Mouse (Mus musculus): ENCODE data around the gene Flii.

Flii gene

DNA sequence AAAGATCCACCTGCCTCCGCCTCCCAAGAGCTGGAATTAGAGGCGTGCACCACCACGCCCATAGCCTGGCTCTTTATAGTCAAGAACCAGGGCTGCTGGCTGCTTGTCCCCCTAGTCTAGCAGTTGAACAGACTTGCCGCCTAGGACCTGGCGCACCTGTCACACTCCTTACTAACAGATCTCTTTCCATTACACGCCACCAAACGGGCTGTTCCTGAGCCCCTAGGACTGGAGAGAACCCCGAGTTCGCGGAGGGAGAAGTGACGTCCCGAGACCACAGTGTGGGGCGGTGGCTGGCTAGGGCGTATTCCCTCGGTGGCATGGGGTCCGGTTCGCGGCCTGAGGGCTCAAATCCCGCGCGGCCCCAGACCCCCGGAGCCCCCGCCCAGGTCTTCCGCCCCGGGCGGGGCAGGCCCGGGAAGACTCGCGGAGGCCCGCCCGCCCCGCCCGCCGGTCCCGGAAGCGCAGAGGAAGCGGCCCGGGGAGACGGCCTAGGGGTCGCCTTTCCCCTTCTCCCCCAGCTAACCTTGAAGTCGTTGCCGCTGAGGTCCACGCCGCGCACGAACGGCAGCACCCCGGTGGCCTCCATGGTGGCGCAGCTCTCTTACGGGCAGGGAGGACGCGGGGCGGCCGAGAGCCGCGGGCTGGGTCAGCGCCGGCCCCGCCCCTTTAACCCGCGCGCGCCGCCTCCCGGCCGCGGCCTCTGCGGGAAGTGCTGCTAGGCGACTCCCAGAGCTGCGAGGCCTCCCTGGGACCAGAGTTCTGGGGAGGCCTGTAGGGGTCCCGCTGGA lies at the start of gene Flii:
Flii (minus strand) TSS at position 663 of the 791 bp plus-strand sequence.
- DNase-seq (ENCODE audit: low spot score) = peak; percentile 85

GRCm38 (mm10) chr11:60776107-60776828 lies 49.2 kb upstream of the Flii start:
- DNase-seq (ENCODE audit: low spot score) = no peak

GRCm38 (mm10) chr11:60775578-60775977 lies 48.5 kb upstream of the Flii start:
- no peak for DNase-seq (ENCODE audit: low spot score)

GRCm38 (mm10) chr11:60774841-60775240 lies 47.8 kb upstream of the Flii start:
- no peak for DNase-seq (ENCODE audit: low spot score)

DNA sequence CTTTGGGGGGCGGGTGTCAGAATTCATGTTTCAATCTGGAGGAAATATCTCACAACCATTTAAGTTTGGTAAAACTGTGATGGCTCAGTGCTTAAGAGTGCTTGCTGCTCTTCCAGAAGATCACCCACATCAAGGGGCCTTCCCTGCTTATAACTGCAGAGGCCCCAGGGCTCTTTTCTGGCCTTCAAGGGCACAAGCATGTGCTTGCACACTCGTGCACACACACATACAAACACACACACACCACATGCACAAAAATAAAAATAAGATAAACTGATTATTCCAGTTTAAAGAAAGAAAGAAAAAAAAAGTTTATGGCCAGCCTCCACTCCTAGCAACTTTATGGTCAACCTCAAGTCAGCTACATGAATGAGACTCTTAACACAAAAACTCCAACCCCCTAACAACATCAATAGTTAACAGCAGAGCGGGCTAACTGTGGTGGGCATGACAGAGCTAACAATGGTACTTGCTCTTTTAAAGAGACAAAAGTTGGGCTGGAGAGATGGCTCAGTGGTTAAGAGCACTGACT lies 47.2 kb upstream of the Flii start:
- no peak for DNase-seq (ENCODE audit: low spot score)

GRCm38 (mm10) chr11:60772161-60772560 lies 45.1 kb upstream of the Flii start:
- DNase-seq (ENCODE audit: low spot score) = no peak

DNA sequence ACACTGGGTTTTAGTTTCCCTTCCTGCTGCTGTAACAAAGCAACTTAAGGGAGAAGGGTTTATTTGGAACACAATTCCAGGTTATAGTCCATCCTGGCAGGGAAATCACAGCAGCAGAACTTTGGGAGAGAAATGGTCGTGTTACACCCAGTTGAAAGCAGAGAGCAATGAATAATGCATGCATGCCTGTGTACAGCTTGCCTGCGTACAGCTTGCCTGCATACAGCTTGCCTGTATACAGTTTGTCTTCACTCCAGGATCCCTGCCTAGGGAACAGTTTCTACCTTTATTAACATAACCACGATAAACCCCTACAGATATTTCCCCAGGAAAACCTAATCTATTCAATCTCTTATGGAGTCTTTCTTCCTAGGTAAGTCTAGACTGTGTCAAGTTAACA lies 43.7 kb upstream of the Flii start:
- no peak for DNase-seq (ENCODE audit: low spot score)

- no peak for DNase-seq (ENCODE audit: low spot score)
Observed at GRCm38 (mm10) chr11:60769322-60769721, 42.3 kb upstream of the Flii start.

- no peak for DNase-seq (ENCODE audit: low spot score)
Observed at GRCm38 (mm10) chr11:60766969-60767368, 39.9 kb upstream of the Flii start.

GRCm38 (mm10) chr11:60761681-60762080 lies 34.6 kb upstream of the Flii start:
- no peak for DNase-seq (ENCODE audit: low spot score)

DNA sequence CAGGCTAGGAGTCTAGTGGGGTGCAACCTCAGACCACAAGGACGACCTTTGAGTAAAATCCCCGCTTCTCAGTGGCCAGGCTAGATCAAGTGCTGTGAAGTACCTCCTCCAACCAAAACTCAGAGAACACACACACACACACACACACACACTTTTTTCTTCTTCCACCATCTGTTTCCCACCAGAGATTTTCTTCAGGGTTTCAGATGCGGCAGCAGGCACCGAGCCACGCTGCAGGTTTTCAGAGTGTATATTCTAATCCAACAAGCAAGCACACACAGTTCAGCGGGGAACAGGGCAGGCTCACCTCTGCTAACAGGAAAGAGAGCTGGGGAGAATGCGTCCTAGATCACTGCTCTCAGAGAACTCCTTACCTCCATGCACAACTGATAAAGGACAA lies 28.5 kb upstream of the Flii start:
- DNase-seq (ENCODE audit: low spot score) = no peak

- no peak for DNase-seq (ENCODE audit: low spot score)
Observed at GRCm38 (mm10) chr11:60740321-60740720, 13.3 kb upstream of the Flii start.

DNA sequence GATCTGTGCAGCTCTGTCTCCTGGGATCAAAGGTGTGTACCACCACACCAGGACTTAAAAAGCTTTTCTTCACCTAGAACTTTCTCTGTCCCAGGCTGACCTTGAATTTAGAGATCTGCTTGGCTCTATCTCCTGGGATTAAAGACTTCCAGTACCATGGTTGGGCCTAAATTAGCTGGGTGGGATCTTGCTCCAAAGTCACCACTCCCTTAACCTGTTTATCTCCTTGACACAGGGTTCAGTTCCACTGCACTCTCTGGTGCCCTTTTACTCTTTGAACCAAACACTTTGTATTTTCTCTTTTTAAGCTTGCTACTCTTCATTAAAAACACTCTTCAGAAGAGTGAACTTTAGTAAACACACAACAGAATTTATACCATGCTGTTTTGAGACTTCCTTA lies 10.4 kb upstream of the Flii start:
- DNase-seq (ENCODE audit: low spot score) = no peak

- no peak for DNase-seq (ENCODE audit: low spot score)
Observed at GRCm38 (mm10) chr11:60736491-60736890, 9.4 kb upstream of the Flii start.

DNA sequence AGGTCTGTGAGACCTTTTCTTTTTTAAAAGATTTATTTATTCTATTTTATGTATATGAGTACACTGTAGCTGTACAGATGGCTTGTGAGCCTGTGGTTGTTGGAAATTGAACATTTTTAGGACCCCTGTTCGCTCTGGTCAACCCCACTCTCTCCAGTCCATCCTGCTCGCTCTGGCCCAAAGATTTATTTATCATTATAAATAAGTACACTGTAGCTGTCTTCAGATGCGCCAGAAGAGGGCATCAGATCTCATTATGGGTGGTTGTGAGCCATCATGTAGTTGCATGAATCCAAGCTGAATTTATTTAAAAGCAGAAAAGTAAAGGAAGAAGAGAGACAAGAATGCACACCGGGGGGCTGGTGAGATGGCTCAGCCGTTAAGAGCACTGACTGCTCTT lies 8.1 kb upstream of the Flii start:
- DNase-seq (ENCODE audit: low spot score) = no peak

DNA sequence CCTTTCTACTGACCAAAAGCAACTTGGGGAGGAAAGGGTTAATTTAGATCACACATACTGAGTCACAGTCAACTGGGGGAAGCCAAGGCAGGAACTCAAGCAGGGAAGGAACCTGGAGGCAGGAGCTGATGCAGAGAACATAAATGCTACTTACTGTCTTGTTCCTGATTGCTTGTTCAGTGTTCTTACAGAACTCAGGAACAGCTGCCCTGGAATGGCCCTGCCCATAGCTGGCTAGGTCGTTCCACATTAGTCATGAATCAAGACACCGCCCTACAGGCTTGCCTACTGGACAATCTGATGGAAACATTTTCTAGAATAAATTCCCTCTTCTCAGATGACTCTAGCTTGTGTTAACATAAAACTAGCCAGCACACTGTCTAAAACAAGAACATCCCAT lies 7.1 kb upstream of the Flii start:
- DNase-seq (ENCODE audit: low spot score) = no peak

GRCm38 (mm10) chr11:60731251-60731650 lies 4.2 kb upstream of the Flii start:
- DNase-seq (ENCODE audit: low spot score) = no peak

DNA sequence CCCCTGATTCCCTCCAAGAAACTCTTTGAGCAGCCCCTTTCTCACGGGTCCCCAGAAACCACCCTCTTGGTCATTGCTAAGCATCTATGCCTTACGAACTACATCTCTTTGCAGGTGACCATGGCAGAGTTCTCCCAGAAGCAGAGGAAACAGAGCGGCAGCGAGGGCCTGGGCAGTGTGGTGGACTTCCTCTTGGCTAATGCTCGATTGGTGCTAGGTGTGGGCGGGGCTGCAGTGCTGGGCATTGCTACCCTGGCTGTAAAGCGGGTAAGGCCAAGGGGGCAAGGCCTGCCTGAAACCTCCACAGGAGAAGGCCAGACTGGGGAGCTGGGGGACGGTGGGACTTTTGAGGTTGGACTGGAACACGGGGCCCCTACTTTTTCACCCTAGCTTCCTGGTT lies 3.1 kb upstream of the Flii start:
- no peak for DNase-seq (ENCODE audit: low spot score)

- DNase-seq (ENCODE audit: low spot score) = no peak
Observed at GRCm38 (mm10) chr11:60729217-60729641, 2.2 kb upstream of the Flii start.

DNA sequence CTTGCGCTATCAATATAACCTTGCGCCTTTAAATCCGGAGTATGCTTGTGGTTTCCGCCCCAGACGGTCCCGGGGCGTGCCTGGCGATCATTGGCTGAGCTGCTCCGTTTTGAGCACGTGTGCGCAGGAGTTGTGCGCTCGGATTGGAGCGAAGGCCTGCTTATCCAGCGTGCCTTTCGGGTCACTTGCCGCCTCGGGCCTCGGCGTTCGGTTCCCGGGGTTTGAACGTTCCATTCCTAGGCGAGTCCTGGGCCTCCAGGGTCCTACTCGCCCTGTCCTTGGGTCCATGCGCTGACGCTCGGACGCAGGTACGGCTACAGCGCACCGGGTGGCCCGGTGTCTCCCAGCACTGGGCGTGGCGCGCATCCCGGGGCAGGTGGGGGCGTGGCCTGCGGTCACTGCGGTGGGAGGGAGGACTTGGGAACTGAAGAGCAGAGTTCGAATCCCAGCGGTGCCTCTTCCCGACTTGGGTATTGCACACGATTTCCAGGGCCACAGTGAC lies 1.2 kb upstream of the Flii start, which contains the start of gene Mief2:
Mief2 (plus strand) TSS at position 139 of the 502 bp plus-strand sequence.
- peak; percentile 96 for DNase-seq (ENCODE audit: low spot score)

- no peak for DNase-seq (ENCODE audit: low spot score)
Observed at GRCm38 (mm10) chr11:60727392-60728140, 503 bp upstream of the Flii start.

DNA sequence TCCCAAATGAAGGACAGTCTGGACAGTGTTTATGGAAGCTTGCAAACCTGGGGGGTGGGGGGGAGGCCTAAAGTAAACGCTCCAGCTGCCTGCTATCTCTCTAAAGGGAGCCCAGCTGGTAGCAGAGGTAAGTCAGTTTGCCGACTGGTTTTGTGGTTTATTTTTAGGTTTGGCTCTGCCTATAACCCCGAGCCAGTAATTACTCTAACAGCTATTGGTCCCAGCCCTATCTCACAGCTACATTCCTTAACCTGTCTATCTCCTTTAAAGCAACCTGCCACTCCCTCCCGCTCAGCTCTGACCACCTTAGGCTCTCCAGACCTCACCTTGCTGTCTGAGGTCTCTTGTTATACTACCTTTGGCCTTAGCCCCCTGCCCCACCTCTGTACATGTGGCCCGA lies 7.8 kb downstream of the Flii start:
- no peak for DNase-seq (ENCODE audit: low spot score)

All from urinary bladder, postnatal 14 days (tissue).